Mouse (Mus musculus) spleen, adult 10 weeks (tissue): ENCODE results near the gene Gstm7. TPM values are rescaled to one million over a fixed set of nuclear protein-coding genes. Genes with fewer than 3 reads are reported as not detected.

ENCODE experiments used
- polyA plus RNA-seq: library from polyadenylated mRNA; stranded (reverse); fragments of 350-450 nt; fragmentation: Illumina TruSeq; extraction: RNeasy Lipid Tissue Mini Kit (QIAGEN cat#74804); gene quantifications from one replicate; pipeline ENCODE4 v1.2.3, GENCODE M21; 2015; ENCODE audit warnings: low replicate concordance; ENCODE audit not compliant: insufficient read depth

Gstm7 gene
- polyA plus RNA-seq: 1.4 TPM

DNA sequence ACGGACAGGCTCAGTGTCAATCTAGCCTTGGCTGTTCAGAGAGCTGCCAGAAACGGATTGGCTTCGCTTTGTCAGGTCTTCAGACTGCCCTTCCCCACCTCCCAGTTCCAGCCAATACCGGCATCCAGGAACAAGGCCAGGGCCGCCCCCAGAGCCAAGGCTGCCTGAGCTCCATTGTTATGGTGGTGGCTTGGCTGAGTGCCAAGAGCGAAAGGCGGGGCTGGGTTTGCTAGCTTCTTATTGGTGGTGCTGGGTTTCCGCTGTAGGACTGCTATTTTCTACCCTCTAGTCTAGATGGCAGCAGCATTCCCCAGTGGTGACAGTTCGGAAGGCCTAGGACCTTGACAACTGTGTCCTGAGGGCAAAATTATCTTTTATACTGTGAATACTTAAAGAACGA is at the start of gene Gstm7:
Gstm7 (minus strand) TSS at position 148 of the 400 bp plus-strand sequence.

DNA sequence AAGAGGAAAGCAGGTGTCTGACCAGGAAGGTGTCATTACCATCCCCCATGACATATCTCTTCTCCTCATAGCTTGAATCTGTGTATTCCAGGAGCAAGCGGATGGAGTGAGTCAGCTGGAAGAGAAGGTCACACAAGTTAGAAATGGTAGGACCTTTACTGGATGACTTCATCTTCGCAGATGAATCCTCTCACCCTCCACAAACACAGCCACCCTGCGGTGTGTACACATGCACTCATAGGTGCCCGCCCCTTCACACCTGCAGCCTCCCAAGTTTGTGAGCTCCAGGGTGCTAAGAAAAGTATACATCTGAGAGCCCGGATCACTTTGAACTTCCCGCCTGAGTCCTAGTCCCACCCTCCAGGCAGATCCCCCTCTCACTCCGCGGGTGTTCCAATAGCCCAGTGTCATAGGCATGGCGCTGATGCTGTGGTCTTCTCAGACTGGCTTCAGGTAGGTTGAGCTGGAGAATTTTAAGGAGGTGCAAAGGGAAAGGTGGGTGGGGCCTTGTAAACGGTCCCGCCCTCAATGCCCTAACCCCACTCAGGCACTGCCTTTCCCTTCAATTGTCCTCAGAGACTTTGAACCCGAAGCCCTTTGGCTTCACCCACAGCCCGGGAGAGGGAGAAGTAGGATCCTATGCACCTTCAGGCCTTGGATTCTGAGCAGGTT is 37.2 kb upstream of the Gstm7 start, which contains the start of gene Gstm3:
Gstm3 (minus strand) TSS at position 560 of the 672 bp plus-strand sequence.

DNA sequence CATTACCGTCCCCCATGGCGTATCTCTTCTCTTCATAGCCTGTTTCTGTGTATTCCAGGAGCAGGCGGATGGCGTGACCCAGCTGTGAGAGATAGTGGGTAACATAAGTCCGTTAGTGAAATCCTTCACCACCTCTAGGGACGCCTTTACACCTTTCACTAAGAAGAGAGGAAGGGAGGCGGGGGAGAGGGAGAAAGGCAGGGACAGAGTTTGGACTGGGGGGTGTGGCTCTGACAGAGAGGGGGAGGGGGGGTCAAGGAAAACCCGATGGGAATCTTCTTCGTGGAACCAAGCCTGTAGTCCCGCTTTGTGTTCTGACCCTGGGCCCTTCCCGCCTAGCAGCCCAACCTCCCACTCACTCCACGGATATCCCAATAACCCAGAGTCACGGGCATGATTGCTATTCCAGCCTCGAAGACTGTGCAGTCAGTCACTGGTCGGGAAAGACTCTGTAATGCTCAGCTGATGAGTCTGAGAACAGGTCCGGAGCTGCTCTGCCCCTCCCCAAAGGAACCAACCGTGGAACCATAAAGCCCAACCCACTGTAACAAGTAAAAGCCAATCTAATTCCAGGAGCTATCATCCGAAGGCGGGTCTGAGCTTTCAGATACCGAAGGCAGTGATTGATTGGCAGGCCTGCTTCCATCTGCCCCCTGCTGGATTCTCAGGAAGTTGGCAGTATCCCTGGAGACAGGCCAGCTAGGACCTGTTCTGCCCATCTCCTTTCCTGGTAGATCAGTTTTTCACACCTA is 11.8 kb upstream of the Gstm7 start, which contains the start of gene Gstm6:
Gstm6 (minus strand) TSS at position 511 of the 752 bp plus-strand sequence.

DNA sequence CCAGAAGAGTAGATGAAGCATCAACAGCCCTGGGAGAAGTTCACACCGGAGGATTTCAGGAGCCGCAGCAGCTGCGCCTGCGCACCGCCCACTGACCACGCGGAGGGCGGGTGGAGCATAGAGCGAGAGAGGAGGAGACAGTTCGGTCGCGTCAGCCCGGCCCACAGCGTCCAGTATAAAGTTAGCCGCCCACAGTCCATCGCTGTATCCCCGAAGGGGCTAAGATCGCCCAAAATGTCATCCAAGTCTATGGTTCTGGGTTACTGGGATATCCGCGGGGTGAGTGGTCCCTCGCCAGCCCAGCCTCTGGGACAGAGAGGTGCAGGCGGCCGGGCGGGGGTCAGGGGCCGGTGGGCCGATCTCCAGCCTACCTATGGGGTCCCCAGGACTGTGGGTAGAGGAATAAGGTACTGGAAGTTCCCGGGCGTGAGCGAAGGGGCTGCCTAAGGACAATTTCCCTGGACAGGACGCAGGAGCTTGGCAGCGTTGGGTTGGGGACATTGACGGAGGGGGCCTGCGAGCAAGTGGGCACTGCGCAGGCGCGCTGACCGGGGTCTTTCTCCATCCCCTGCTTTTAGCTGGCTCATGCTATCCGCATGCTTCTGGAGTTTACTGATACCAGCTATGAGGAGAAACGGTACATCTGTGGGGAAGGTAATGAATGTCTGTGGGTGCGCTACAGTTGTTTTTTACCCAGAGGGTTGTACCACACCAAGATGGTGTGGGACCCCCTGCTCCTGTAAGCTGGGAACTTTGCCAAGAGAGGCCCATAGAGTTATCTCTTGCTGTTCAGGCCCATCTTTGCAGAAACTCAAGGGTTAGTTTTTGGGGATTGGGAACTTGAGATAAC is 35.7 kb downstream of the Gstm7 start, which contains the start of gene Gstm5:
Gstm5 (plus strand) TSS at position 102 of the 850 bp plus-strand sequence.

DNA sequence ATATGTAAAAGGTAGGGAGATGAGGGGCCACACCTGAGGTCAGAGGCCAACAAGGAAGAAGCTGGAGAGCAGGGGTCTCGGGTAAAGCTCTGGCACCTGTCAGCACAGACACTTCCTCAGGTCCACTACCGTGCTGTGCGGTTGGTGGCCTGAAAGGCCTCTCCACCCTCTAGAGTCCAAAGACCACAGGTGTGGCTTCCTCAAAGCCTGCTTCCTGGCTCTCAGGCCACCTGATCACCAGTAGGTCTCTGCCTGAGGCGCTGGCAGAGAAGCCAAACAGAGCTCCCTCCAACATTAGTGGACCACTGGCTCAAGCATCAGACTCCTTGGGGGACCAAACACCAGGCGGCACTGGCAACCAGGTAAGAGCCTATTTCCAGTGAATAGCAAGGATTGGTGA is 54.6 kb downstream of the Gstm7 start, which contains the start of gene Eps8l3:
Eps8l3 (plus strand) TSS at position 225 of the 400 bp plus-strand sequence.

Other genes with a start within 250 kb of the Gstm7 start
- gene Ahcyl1, start 235.3 kb downstream of the Gstm7 start, polyA plus RNA-seq: 125 TPM
- gene Csf1, start 171.3 kb downstream of the Gstm7 start, polyA plus RNA-seq: 77.5 TPM
- not detected for gene Eps8l3, start 54.6 kb downstream of the Gstm7 start, polyA plus RNA-seq
- 15.1 TPM for gene Gstm5, start 36.0 kb downstream of the Gstm7 start, polyA plus RNA-seq
- gene Gstm6, start 11.9 kb upstream of the Gstm7 start, polyA plus RNA-seq: not detected
- not detected for gene Gstm3, start 37.5 kb upstream of the Gstm7 start, polyA plus RNA-seq
- gene Gstm2, start 54.6 kb upstream of the Gstm7 start, polyA plus RNA-seq: 30.0 TPM
- gene Gstm1, start 86.2 kb upstream of the Gstm7 start, polyA plus RNA-seq: 42.2 TPM
- 9.6 TPM for gene Gstm4, start 113.1 kb upstream of the Gstm7 start, polyA plus RNA-seq
- 17.9 TPM for gene Ampd2, start 154.8 kb upstream of the Gstm7 start, polyA plus RNA-seq
- gene Gnat2, start 161.0 kb upstream of the Gstm7 start, polyA plus RNA-seq: 0.50 TPM
- 146 TPM for gene Gnai3, start 214.3 kb upstream of the Gstm7 start, polyA plus RNA-seq
- 0.10 TPM for gene Gpr61, start 223.1 kb upstream of the Gstm7 start, polyA plus RNA-seq